Mouse (Mus musculus) testis, postnatal 10 days (tissue): ENCODE data around the gene Odf2.

ENCODE experiments used
- DNase-seq: peaks from one replicate; pipeline ENCODE4 v3.0.0; 2021; ENCODE audit warnings: low spot score

Odf2 gene

GRCm38 (mm10) chr2:29889066-29889944 is at the start of gene Odf2:
TSS of gene Odf2 (plus strand) at chr2:29889221.
- DNase-seq = peak; percentile 100

- DNase-seq = no peak
Measured at GRCm38 (mm10) chr2:29839460-29839859, 49.6 kb upstream of the Odf2 start.

- no peak for DNase-seq
Measured at GRCm38 (mm10) chr2:29843231-29844105, 45.6 kb upstream of the Odf2 start.

GRCm38 (mm10) chr2:29844115-29844514 is 44.9 kb upstream of the Odf2 start:
- no peak for DNase-seq

GRCm38 (mm10) chr2:29844661-29845060 is 44.4 kb upstream of the Odf2 start:
- DNase-seq = no peak

GRCm38 (mm10) chr2:29845636-29846035 is 43.4 kb upstream of the Odf2 start:
- no peak for DNase-seq

- no peak for DNase-seq
Measured at GRCm38 (mm10) chr2:29846061-29846853, 42.8 kb upstream of the Odf2 start.

GRCm38 (mm10) chr2:29846911-29847310 is 42.1 kb upstream of the Odf2 start:
- no peak for DNase-seq

- no peak for DNase-seq
Measured at GRCm38 (mm10) chr2:29849041-29849440, 40.0 kb upstream of the Odf2 start.

- no peak for DNase-seq
Measured at GRCm38 (mm10) chr2:29849841-29850480, 39.1 kb upstream of the Odf2 start.

GRCm38 (mm10) chr2:29852957-29853485 is 36.0 kb upstream of the Odf2 start:
- DNase-seq = no peak

- no peak for DNase-seq
Measured at GRCm38 (mm10) chr2:29853736-29854135, 35.3 kb upstream of the Odf2 start.

- DNase-seq = no peak
Measured at GRCm38 (mm10) chr2:29855585-29856210, 33.3 kb upstream of the Odf2 start.

- DNase-seq = no peak
Measured at GRCm38 (mm10) chr2:29856451-29857260, 32.4 kb upstream of the Odf2 start.

- DNase-seq = no peak
Measured at GRCm38 (mm10) chr2:29857341-29857740, 31.7 kb upstream of the Odf2 start.

- DNase-seq = no peak
Measured at GRCm38 (mm10) chr2:29857967-29858366, 31.1 kb upstream of the Odf2 start.

GRCm38 (mm10) chr2:29858748-29859473 is 30.1 kb upstream of the Odf2 start:
- DNase-seq = no peak

- no peak for DNase-seq
Measured at GRCm38 (mm10) chr2:29865125-29865524, 23.9 kb upstream of the Odf2 start.

- DNase-seq = peak; percentile 91
Measured at GRCm38 (mm10) chr2:29868949-29869645, 19.9 kb upstream of the Odf2 start, which contains the start of gene Cercam. TSS of gene Cercam (plus strand) at chr2:29869164.
